Mouse (Mus musculus) liver, embryonic 14.5 days (tissue): ENCODE results near the gene Gm10644.

Source experiments
- CTCF ChIP-seq: IDR thresholded peaks from 2 replicates; pipeline ENCODE4 v1.5.1; 2016; ENCODE audit warnings: antibody characterized with exemption, low read depth, control low read depth
- EP300 ChIP-seq: IDR thresholded peaks from 2 replicates; pipeline ENCODE4 v1.6.1; 2016; ENCODE audit warnings: antibody characterized with exemption, low read depth

GRCm38 (mm10) chr8:83908583-83908982 is 46.4 kb downstream of the Gm10644 start:
- TF ChIP-seq CTCF = no peak
- TF ChIP-seq EP300 = no peak
